Mouse (Mus musculus): ENCODE measurements around the gene Vps11.
"Not testable (repeated sequence)": the region's sequence is repeated elsewhere in the genome, so short reads cannot be mapped to it uniquely, and the experiment has no call there.

Vps11 gene

DNA sequence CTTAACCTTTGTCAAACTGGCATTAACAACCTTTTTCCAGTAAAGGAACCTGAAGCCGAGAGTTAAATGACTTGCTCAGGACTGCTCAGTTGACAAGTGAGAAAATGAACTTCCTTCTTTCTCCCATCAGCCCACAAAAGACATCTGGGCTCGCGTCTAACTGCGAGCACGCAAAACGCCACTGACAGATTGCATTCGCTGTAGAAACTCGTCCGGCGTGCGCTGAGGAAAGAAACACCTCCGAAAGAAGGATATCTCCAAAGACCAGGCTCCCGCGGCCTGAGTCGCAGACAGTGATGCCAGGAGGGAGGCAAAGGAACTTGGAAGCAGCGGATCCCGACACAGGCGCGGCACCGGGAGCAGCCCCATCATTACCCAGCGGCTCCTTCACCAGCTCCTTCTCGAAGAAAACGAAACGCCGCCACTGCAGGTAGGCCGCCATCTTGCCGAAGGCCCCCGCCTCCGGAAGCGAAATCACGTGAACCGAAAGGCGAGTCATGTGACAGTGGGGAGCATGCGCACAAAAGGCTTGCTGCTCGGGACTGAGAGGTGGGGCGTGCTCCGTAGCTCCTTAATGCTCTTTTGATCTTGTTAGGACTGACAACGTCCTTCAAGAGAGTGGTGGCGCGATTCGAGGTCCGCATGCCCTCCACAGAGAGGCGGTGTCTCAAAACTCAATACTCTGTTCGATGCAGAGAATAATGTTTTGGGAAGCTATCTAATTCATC, at the start of gene Vps11:
TSS of gene Vps11 (minus strand) at position 481 of the 728 bp plus-strand sequence.
- DNase-seq (ENCODE audit: extremely low read depth, insufficient read length, low spot score), result peak; percentile 90

DNA sequence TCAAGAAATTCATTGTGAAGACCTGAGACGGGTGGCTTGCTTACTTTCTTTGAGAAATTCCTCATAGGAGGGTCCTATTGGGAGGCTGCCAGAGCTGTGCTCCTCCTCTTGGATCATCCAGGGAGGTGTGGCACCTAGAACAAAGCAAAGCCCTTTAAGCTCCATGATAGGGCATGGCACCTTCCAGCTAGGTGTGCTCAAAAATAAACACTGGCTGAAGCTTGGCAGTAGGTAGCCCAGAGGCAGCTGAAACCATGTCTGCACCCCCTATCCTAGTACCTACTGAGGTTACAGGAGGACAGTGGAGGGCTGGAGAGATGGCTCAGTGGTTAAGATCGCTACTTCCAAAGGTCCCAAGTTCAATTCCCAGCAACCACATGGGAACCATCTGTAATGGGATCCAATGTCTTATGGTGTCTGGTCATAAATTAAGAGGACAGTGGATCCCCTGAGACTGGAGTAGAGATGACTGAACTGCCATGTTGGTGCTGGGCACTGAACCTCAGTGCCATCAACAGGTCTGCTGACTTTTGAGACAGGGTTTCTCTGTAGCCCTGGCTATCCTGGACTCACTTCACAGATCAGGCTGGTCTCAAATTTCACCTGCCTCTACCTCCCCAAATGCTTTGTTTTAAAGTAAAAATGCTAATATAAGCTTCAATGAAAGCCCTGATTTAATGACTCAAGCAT, 49.3 kb upstream of the Vps11 start:
- no peak for DNase-seq (ENCODE audit: extremely low read depth, insufficient read length, low spot score)

DNA sequence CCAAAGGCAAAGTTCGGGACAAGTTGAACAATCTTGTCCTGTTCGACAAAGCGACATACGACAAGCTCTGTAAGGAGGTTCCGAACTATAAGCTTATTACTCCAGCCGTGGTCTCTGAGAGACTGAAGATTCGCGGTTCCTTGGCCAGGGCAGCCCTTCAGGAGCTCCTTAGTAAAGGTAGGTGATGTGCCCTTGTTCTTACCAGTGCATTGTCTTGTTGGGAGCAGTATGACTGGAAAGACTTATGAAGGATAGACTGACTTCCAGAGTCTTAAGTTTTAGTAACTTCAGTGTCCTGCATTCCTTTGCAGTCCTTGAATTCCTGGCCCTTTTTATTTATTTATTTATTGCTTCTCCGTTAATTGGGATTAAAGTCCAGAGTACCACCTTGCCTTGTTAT, 47.2 kb upstream of the Vps11 start:
- not testable (repeated sequence) for DNase-seq (ENCODE audit: extremely low read depth, insufficient read length, low spot score)

DNA sequence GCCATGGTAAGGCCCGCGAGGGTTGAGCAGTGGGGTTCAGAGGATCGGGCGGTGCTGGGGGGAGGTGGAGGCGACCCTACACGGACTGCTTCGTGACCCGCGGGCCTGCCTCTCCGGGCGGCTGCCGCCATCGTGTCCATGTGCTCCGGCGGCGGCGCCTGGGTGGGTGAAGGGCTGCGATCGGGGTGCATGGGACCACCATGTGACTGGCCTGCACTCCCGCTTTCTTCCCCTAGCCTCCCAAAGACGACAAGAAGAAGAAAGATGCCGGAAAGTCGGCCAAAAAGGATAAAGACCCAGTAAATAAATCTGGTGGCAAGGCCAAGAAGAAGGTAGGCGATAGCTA, 46.3 kb upstream of the Vps11 start:
- peak; percentile 78 for DNase-seq (ENCODE audit: extremely low read depth, insufficient read length, low spot score)

DNA sequence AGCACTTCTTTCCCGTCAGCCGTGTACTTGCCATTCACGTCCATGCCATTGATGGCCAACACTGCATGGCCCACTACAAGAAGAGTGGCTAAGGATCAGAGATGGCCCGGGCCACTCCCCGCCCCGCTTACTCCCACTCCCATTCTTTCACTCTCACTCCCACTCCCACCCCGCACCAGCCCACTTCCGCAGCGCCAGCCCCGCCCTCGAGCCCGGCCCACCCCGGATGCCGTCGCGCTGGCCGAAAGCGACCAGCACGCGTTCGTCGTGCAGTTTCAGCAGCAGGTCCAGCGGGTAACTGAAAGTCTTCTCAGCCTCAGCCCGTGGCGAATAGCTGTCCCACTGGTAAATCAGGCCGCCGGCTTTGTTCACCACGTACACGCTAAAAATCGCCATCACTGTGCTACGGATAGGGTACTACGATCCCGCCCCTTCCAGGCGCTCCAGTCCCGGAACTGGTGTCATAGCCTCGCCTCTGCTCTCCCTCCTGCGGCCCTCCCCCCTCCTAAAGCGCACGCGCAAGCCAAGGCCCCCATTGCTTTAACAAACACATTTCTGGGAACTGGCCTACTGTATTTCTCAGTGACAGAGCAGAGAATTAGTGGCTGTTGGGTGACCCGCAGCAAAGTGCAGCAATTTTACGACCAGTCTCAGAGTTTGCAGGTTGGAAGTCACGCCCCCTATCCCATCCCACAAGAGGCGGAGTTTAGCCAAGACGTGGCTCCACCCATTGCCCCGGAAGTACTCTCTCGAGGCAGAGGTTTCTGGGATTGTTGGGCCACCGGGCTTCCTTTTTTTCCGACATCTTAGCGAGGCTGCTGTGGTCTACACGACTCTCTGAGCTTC, 45.7 kb upstream of the Vps11 start, which contains the start of the genes Rps25 and Trappc4:
TSS of gene Rps25 (plus strand) at position 234 of the 846 bp plus-strand sequence.
TSS of gene Trappc4 (minus strand) at position 695 of the 846 bp plus-strand sequence.
- DNase-seq (ENCODE audit: extremely low read depth, insufficient read length, low spot score), result peak; percentile 88

DNA sequence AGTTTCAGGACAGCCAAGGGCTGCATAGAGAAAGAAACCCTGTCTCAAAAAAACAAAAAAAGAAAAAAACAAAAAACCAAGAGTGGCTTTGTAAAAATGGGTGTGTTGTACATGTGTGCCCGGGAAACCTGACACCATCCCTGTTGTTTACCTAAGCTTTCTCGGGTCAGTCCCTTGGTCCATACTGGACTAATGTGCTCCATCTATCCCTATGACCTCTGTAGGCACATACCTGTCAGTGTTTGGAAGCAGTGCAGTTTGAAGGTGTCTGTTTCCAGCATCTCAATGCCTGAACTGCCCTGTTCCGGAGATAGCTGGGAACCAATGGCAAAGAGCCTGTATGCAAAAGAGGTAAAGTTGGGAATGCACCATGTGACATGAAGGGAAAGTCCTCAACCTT, 43.5 kb upstream of the Vps11 start:
- DNase-seq (ENCODE audit: extremely low read depth, insufficient read length, low spot score), result no peak

DNA sequence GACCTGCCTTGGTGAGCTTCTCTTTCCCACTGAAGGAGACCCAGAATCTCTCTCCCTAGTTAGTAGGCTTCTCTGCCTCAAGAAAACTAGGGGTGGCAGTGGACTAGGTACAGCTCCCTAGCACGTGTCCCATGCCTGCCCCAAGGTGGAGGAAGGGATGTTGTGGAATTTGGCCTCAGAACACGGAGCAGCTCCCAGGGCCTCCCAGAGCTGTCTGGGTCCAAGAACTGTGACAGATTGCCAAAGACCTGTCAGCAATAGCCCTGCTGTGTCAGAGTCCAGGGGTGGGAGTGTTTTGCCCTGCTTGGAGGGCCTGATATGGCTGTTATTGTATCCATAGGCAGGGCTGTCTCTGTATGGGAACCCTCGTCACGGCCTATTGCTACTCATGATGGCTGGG, 39.6 kb upstream of the Vps11 start:
- no peak for DNase-seq (ENCODE audit: extremely low read depth, insufficient read length, low spot score)

DNA sequence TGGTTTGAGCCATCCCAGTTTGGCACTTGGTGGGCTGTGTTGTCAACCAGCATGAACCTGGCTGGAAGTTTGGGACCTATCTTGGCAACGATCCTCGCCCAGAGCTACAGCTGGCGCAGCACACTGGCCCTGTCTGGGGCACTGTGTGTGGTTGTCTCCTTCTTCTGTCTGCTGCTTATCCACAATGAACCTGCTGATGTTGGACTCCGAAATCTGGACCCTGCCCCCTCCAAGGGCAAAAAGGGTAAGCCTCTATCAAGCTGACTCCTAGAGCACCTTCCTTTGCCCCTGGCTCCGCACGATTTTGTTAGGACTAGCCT, 38.3 kb upstream of the Vps11 start:
- DNase-seq (ENCODE audit: extremely low read depth, insufficient read length, low spot score), result no peak

DNA sequence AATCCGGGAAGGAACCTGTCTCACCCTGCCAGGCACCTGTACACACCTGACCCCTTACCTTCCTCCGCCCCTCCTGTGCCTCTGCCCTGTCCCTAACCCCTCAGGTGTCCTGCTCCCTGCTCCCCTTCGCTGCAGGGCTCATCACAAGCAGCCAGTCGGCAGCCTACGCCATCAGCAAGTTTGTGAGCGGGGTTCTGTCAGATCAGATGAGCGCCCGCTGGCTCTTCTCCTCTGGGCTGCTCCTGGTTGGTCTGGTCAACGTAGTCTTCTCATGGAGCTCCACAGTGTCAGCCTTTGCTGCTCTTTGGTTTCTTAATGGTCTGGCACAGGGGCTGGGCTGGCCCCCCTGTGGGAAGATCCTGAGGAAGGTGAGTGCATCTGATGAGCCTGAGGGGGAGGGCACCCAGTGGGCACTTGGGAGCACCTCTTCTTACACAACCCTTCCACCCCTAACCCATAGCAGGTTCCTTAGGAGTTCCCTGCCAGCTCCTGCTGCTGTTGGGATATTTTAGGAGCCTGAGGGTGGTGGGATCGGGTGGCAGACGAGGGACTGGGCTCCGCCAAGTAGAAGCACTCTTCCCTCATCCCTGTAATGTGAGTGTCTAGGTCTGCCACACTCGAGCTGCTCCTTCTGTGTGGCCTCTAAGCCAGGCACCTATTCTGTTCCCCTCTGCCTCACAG, 37.8 kb upstream of the Vps11 start:
- no peak for DNase-seq (ENCODE audit: extremely low read depth, insufficient read length, low spot score)

DNA sequence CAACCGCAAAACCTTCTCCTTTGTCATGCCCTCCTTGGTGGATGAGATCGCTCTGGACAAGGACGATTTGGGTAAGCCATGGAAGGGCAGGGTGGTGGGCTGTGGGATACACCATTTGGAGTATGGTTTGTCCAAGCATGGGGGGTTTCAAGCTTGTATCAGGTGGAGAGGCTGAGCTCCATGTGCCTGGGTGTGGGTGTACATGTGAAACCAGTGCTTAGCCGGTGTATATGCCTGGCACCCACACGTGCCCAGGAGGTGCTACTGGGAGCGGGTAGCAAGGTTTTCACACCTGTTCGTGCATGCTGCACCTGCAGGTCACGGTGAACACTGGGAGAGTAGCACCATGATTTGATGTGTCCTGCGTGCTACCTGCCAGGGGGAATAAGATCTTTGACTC, 37.1 kb upstream of the Vps11 start:
- no peak for DNase-seq (ENCODE audit: extremely low read depth, insufficient read length, low spot score)

DNA sequence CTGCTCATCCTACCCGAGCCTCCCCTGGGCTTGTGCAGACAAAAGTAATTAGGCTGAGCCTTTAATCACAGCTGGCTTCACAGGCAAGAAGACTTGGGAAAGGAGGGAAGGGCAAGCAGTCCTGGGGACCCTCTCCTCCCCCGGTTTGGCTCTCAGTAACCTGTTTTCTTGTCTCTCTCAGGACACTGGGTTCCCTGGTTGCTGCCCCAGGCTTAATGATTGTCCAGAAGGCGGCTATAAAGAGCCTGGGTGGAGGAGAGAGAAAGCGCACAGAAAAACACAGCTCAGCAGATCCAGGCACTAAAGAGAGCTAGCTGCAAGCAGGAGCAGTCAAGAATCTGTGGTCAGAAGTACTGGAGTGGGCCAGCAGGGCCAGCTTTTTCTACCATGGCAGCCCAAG, 36.6 kb upstream of the Vps11 start:
- no peak for DNase-seq (ENCODE audit: extremely low read depth, insufficient read length, low spot score)

DNA sequence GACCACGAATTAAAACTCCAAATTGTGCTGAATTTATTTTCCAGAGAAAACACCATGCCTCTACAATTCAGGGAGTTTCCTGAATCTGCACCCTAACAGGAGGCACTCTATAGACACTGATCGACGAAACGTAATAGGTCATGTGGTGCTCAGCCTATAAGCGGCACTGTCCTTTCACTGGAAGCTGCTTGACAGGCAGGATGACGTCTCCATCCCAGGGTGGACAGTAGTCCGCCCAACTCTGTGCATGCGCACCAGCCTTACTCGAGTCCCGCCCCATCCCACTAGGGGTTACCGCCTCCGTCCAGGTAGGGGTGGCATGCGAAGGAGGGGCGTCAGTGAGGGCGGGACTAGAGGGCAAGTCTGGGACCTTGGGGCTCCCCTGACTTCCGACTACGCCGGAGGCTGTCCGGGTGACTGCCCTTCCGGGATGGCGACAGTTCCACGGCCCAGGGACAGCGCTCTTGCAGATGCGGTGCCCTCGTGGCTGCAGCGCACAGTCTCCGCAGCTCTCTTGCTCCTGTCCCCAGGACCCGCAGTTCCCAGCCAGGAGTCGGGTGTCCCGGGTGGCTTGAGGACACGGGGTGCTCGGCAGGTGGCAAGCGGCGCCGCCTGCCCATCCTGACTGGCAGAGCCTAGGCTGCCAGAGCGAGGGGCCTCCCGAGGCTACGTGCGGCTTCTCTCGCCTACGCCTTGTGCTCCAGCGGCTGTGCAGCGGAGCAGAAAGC, 35.4 kb upstream of the Vps11 start, which contains the start of gene Slc37a4:
TSS of gene Slc37a4 (plus strand) at position 169 of the 728 bp plus-strand sequence.
- peak; percentile 98 for DNase-seq (ENCODE audit: extremely low read depth, insufficient read length, low spot score)

DNA sequence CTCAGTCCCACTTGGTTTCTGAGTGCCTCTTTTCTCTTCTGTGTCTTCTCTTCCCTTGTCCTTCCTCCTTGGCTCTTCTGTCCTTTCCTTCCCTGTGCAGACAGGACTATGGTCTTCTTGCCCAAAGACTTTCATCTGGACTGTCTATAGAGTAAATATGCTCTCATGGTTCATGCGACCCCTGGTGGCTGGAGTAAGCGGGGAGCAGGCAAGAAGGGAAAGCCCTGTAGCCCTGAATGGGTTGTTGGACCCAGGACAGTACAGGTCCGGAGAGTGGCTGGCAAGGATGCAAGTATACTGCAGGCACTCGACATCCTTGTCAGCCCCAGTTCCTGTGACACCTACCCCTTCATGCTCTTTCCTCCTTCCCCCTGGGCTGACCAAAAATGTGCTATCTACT, 30.0 kb upstream of the Vps11 start:
- DNase-seq (ENCODE audit: extremely low read depth, insufficient read length, low spot score), result no peak

DNA sequence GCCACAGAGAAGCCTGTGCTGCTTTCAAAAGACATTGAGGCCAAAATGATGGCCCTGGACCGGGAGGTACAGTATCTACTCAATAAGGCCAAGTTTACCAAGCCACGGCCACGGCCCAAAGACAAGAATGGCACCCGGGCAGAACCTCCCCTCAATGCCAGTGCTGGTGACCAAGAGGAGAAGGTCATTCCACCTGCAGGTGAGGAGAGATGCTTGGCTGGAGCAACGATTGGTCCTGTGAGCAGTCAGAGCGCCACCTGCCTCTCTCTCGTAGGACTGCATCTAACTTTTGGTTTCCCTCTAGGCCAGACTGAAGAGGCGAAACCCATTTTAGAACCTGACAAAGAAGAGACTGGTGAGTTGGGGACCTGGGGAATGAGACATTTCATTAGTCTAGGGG, 27.8 kb upstream of the Vps11 start:
- no peak for DNase-seq (ENCODE audit: extremely low read depth, insufficient read length, low spot score)

DNA sequence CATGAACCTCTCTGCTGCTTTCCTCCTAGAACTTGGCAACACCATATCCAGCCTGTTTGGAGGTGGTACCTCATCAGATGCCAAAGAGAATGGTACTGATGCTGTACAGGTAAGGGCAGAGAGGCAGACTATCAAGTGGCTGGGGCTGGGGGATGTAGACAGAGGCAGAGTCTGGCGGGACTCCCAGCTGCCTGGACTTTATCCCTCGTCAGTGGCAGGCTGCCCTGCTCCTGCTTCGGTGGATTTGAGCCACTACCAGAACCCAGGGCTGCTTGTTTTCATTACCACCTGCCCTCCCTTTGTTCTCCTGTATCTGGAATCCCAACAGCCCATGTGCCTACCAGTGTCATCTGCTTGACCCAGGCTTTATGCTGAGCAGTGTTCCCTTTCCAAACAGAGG, 25.8 kb upstream of the Vps11 start:
- DNase-seq (ENCODE audit: extremely low read depth, insufficient read length, low spot score), result no peak

DNA sequence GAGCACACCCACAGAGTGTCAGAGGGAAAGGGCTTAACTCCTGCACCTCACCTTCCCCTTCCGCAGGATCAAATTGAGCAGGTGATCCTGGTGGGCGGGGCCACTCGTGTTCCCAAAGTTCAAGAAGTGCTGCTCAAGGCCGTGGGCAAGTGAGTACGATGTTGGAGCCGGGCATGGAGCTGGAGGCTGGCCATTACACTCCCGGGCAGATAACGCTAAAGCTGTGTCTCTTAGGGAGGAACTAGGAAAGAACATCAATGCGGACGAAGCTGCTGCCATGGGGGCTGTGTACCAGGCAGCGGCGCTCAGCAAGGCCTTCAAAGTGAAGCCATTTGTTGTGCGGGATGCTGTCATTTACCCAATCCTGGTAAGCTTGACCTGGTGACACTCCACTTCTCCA, 23.1 kb upstream of the Vps11 start:
- DNase-seq (ENCODE audit: extremely low read depth, insufficient read length, low spot score), result no peak

DNA sequence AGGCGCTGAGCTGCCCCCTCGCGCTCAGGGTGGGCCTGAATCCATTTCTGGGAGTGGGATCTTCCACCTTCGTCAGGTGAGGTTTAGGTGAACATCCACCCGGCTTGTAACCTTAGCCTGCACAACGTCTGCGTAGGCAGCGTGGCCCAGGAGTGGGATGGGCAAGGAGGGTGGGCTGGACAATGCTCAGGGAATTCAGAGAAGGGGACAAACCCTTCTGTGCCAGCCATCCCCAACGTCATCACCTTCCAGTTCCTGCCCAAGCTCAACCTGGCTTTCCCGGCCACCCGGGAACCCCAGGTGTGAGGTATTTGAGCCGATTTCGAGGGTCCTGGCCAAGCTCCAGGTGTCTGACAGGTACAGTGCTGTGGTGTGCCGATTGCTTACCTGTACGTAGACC, 18.4 kb upstream of the Vps11 start:
- no peak for DNase-seq (ENCODE audit: extremely low read depth, insufficient read length, low spot score)

DNA sequence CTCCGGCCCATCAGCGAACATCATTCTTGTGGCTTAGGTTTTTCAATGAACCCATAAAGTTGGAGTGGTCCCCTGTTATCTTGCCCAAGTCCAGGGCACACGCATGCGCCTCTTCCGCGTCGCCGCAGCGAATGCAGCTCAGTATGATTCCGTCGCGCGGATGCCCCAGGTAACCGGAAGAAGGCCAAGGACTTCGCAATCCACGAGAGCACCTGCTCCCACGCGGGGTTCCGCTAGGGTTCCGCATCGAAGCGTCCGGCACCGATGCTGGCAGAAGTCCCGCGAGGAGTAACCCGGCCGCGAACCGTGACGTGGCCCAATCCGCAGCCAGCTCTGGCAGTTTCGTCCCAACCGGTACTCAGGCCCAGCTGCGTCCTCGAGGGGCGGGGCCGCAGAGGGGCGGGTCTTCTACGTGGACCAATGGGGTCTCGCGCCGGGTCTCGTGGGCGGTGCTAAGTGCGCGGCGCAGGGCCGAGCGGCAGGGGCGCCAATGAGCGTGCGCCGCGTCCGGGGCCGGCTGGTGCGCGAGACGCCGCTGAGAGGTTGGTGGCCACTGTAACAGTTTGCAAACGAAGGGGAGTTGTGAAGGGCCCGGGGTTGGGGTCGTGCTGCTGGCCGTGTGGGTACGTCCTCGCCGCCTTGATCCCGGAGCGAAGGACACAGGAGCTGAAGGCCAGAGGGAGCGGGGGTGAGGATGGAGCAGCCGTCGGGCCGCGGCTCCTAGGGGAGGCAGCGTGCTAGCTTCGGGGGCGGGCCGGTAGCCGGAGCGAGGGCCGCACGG, 17.8 kb upstream of the Vps11 start, which contains the start of gene Hyou1:
TSS of gene Hyou1 (plus strand) at position 437 of the 781 bp plus-strand sequence.
- DNase-seq (ENCODE audit: extremely low read depth, insufficient read length, low spot score), result peak; percentile 99

DNA sequence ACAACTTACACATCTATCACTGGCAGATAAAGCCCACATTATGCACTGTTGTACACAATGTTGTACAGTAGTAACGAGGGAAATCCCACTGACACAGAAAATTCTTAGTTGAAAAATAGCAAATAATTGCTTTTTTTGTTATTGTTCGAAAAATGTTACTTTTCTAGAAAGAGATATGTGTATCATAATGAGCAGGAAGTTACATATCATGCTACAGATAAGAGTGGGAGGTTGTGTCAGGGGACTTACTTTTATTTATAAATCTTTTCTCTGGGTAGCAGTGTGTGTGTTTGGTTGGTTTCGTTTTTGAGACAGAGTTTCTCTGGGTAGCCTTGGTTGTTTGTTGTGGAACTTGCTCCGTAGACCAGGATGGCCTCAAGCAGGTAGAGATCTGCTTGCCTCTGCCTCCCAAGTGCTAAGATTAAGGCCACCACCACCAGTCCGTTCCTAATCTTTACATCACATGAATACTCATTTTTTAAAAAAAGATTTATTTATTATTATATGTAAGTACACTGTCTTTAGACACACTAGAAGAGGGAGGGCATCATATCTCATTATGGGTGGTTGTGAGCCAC, 16.8 kb upstream of the Vps11 start:
- DNase-seq (ENCODE audit: extremely low read depth, insufficient read length, low spot score), result no peak

Measured in 3134 (cell line).